Mouse (Mus musculus) embryo, embryonic 9.5 days (tissue): ENCODE data around the gene Tnmd.
A peak's percentile ranks its signal among the peaks of the same experiment; 100 is the strongest.

Source experiments
- DNase-seq: peaks from one replicate; pipeline ENCODE4 v3.0.0-alpha.2; 2017; ENCODE audit errors: extremely low spot score

The Tnmd gene

GRCm38 (mm10) chrX:133850680-133851079 lies at the start of gene Tnmd:
Tnmd (plus strand) TSS chrX:133850980.
- DNase-seq = no peak

GRCm38 (mm10) chrX:133853637-133854036 lies 2.9 kb downstream of the Tnmd start:
- no peak for DNase-seq

GRCm38 (mm10) chrX:133869743-133870142 lies 19.0 kb downstream of the Tnmd start:
- no peak for DNase-seq

GRCm38 (mm10) chrX:133887308-133887707 lies 36.5 kb downstream of the Tnmd start:
- DNase-seq = no peak

GRCm38 (mm10) chrX:133888111-133888510 lies 37.3 kb downstream of the Tnmd start:
- DNase-seq = no peak

GRCm38 (mm10) chrX:133898014-133898542 lies 47.3 kb downstream of the Tnmd start, which contains the start of gene Tspan6:
Tspan6 (minus strand) TSS chrX:133898429.
- DNase-seq = peak; percentile 81

GRCm38 (mm10) chrX:133908261-133908660 lies 57.5 kb downstream of the Tnmd start, which contains the start of gene Srpx2:
Srpx2 (plus strand) TSS chrX:133908426.
- DNase-seq = no peak

- no peak for DNase-seq
These were observed 60.8 kb downstream of the Tnmd start for GRCm38 (mm10) chrX:133911397-133912103.

GRCm38 (mm10) chrX:133913006-133913405 lies 62.2 kb downstream of the Tnmd start:
- DNase-seq = no peak

GRCm38 (mm10) chrX:133914219-133914618 lies 63.4 kb downstream of the Tnmd start:
- DNase-seq = no peak
